Mouse (Mus musculus): ENCODE data around the gene Hipk3.

GRCm38 (mm10) chr2:104385941-104386340, 108.3 kb downstream of the Hipk3 start:
- no peak for TF ChIP-seq CTCF (IDR thresholded peaks at IDR 0.05; ENCODE audit: low read depth, low read length)
- no peak for TF ChIP-seq GATA1 (IDR thresholded peaks at IDR 0.05; ENCODE audit: borderline replicate concordance, low read length)
- TF ChIP-seq TAL1 (conservative IDR thresholded peaks at IDR 0.05; ENCODE audit: low read depth, low read length): no peak

All from G1E (cell line).